Mouse (Mus musculus) embryonic fibroblast, embryonic 13.5 days (primary cell): ENCODE measurements around the gene Olfr1109.

Experiments used
- CTCF ChIP-seq: IDR thresholded peaks from 2 replicates; pipeline ENCODE4 v1.5.1; 2011; ENCODE audit warnings: mild to moderate bottlenecking, control low read depth, low read length, moderate library complexity, borderline replicate concordance; ENCODE audit not compliant: insufficient read depth
- POLR2A ChIP-seq: IDR thresholded peaks from 2 replicates; pipeline ENCODE4 v1.6.1; 2011; ENCODE audit warnings: low read depth, mild to moderate bottlenecking, control low read depth, low read length, moderate library complexity

- TF ChIP-seq CTCF (no peak), POLR2A (no peak)
Observed at GRCm38 (mm10) chr2:87114467-87114866, 18.7 kb upstream of the Olfr1109 start, which contains the start of gene Olfr259.
